26 mouse cellular contexts compared by ENCODE assay signal in genomic region chr11:120413621-120414020, GRCm38 (mm10). TPM values are rescaled to one million over a fixed set of nuclear protein-coding genes. Genes with fewer than 3 reads are reported as not detected.
"Had no signal": no experiment of that assay in that cellular context is flagged by ENCODE, and none has a peak within 500 bp of the region (broad histone marks: within the 10 kb centered on the region; RNA-seq: fewer than 3 reads in every experiment).

No protein-coding gene starts in this region.

RNA-seq across cellular contexts. Expression of gene Tspan10, which starts 28.8 kb away (rescaled TPM):
- total RNA-seq: left cerebral cortex, postnatal 10 days; megakaryocyte progenitor cell, adult 5-6 weeks; megakaryocyte-erythroid progenitor cell, adult 5-6 weeks; monocyte, adult 5-6 weeks had no signal
- polyA plus RNA-seq: limb, embryonic 10.5 days; limb, embryonic 11.5 days; limb, embryonic 12.5 days; limb, embryonic 13.5 days; liver, embryonic 12.5 days; liver, embryonic 13.5 days; liver, embryonic 14.5 days; liver, embryonic 15.5 days; liver, embryonic 16.5 days; lung, embryonic 14.5 days; lung, embryonic 15.5 days; lung, embryonic 16.5 days; lung, postnatal 0 days; midbrain, embryonic 12.5 days; midbrain, embryonic 13.5 days; midbrain, embryonic 14.5 days; midbrain, embryonic 15.5 days; midbrain, embryonic 16.5 days; midbrain, postnatal 0 days; myocyte; neural tube, embryonic 11.5 days had no signal

RNA-seq across cellular contexts. Expression of gene Pde6g, which starts 39.7 kb away (rescaled TPM):
- total RNA-seq: midbrain, postnatal 0 days; monocyte, adult 5-6 weeks had no signal
- polyA plus RNA-seq: limb, embryonic 10.5 days; limb, embryonic 12.5 days; lung, postnatal 0 days; macrophage; midbrain, embryonic 12.5 days; midbrain, embryonic 14.5 days; neural tube, embryonic 11.5 days had no signal
